Mouse (Mus musculus) cerebellum, adult 9-11 months (tissue): Measurements from ENCODE around the gene Taar9.
A peak's percentile ranks its signal among the peaks of the same experiment; 100 is the strongest.
"Not testable (repeated sequence)": the region's sequence is repeated elsewhere in the genome, so short reads cannot be mapped to it uniquely, and the experiment has no call there.

ENCODE experiments used
- DNase-seq: peaks from one replicate; pipeline ENCODE4 v3.0.0; 2022

Gene Taar9

GRCm38 (mm10) chr10:24109434-24109833 lies at the start of gene Taar9:
Taar9 (minus strand) TSS chr10:24109534.
- DNase-seq = not testable (repeated sequence)

- DNase-seq = no peak
Observed at GRCm38 (mm10) chr10:24158470-24159254, 49.3 kb upstream of the Taar9 start.

- no peak for DNase-seq
Observed at GRCm38 (mm10) chr10:24150086-24150485, 40.8 kb upstream of the Taar9 start.

GRCm38 (mm10) chr10:24149135-24149781 lies 39.9 kb upstream of the Taar9 start, which contains the start of gene Stx7:
Stx7 (plus strand) TSS chr10:24149302.
- peak; percentile 95 for DNase-seq

- DNase-seq = no peak
Observed at GRCm38 (mm10) chr10:24142735-24143134, 33.4 kb upstream of the Taar9 start.

- DNase-seq = no peak
Observed at GRCm38 (mm10) chr10:24138623-24139261, 29.4 kb upstream of the Taar9 start.

- DNase-seq = no peak
Observed at GRCm38 (mm10) chr10:24134071-24134645, 24.8 kb upstream of the Taar9 start.

GRCm38 (mm10) chr10:24133132-24133531 lies 23.8 kb upstream of the Taar9 start:
- no peak for DNase-seq

- no peak for DNase-seq
Observed at GRCm38 (mm10) chr10:24132273-24132672, 22.9 kb upstream of the Taar9 start.

GRCm38 (mm10) chr10:24131451-24132262 lies 22.3 kb upstream of the Taar9 start:
- peak; percentile 32 for DNase-seq

GRCm38 (mm10) chr10:24111116-24111778 lies 1.9 kb upstream of the Taar9 start:
- no peak for DNase-seq

GRCm38 (mm10) chr10:24108236-24108635 lies 1.1 kb downstream of the Taar9 start:
- no peak for DNase-seq

- DNase-seq = no peak
Observed at GRCm38 (mm10) chr10:24107747-24108146, 1.6 kb downstream of the Taar9 start.

GRCm38 (mm10) chr10:24103299-24103698 lies 6.0 kb downstream of the Taar9 start:
- DNase-seq = not testable (repeated sequence)

- DNase-seq = not testable (repeated sequence)
Observed at GRCm38 (mm10) chr10:24101812-24102211, 7.5 kb downstream of the Taar9 start, which contains the start of gene Taar8c. Taar8c (minus strand) TSS chr10:24101912.

GRCm38 (mm10) chr10:24097010-24097409 lies 12.3 kb downstream of the Taar9 start:
- not testable (repeated sequence) for DNase-seq

GRCm38 (mm10) chr10:24092194-24092593 lies 17.1 kb downstream of the Taar9 start, which contains the start of gene Taar8b:
Taar8b (minus strand) TSS chr10:24092294.
- no peak for DNase-seq

- no peak for DNase-seq
Observed at GRCm38 (mm10) chr10:24087168-24087567, 22.2 kb downstream of the Taar9 start.

GRCm38 (mm10) chr10:24086555-24086954 lies 22.8 kb downstream of the Taar9 start:
- DNase-seq = no peak

GRCm38 (mm10) chr10:24085936-24086335 lies 23.4 kb downstream of the Taar9 start:
- DNase-seq = no peak

- no peak for DNase-seq
Observed at GRCm38 (mm10) chr10:24080166-24080565, 29.2 kb downstream of the Taar9 start.

- DNase-seq = not testable (repeated sequence)
Observed at GRCm38 (mm10) chr10:24076200-24076599, 33.1 kb downstream of the Taar9 start, which contains the start of gene Taar8a. Taar8a (plus strand) TSS chr10:24076500.
